Mouse (Mus musculus): ENCODE results near the gene Pik3c2a. TPM values are rescaled to one million over a fixed set of nuclear protein-coding genes. Genes with fewer than 3 reads are reported as not detected.
A peak's percentile ranks its signal among the peaks of the same experiment; 100 is the strongest.
"Not testable (repeated sequence)": the region's sequence is repeated elsewhere in the genome, so short reads cannot be mapped to it uniquely, and the experiment has no call there.

Pik3c2a gene
- polyA plus RNA-seq, 1 experiment from 2014 or later, result 17.2 TPM

DNA sequence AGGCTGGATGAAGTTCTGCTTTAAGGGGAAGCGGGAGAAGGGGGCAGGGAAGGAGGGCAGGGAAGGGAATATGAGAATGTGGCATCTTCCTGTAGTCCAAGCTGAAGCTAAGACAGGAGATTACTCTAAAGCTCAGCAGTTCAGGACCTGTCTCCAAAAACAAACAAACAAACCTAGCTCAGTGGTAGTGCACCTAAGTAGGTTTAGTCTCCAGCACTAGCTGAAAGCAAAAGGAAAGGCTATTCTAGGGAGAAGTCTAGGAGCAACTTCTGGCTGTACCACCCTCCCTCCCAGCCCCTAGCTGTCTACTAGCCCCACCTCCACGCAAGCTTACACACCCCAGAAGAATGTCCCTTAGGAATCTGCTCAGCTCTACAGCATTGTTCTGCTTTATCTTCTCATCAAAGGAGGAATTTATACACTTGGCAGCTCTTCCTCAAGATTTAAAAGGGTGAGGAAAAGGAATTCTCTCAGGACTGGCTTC lies 1.1 kb upstream of the Pik3c2a start:
- 0% methylated on average over 2 of the region's 2 CpGs for WGBS
- H3K27ac ChIP-seq (replicated peaks), result no peak overlapping the region
- ATAC-seq (replicated peaks), result no peak

DNA sequence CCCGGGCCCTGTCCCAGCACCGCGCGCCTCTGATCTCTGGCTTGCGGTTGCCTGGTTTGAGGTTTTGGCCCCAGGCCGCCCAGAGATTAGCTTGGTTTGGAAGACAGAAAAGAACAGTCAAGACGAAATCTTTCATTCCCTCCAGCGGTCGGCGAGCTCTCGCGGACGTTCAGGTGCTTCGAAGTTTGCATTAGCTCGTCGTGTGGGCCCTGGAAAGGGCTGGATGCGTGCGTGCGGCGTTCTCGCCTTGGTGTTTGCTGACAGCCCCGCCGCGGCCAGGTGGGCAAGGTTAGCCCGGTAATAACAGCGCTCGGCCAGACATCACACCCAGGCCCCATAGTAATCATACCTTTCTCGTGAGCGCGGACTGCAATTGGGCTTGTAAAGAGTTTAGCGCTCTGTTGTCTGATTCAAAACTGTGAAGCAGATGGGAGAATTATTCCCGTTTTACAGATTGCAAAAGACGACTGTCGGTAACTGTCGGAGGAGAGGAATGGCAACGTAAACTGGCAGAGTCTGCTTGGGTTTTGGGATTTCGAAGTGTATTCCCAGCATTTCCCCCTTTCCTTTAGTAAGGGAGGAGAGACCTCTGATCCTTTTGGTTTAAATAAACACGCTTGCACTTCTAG lies 562 bp upstream of the Pik3c2a start:
- H3K9ac ChIP-seq (replicated peaks), result peak overlapping the region; percentile 87
- peak overlapping the region; percentile 85 for H3K4me3 ChIP-seq
- no peaks in the 10 kb centered on the region for H3K9me3 ChIP-seq
- ATAC-seq (replicated peaks), result no peak; the same call in 1 of the 2 replicates
- WGBS, result under 1% methylated on average over 38 of the region's 38 CpGs
- peak overlapping the region; percentile 93 for H3K4me2 ChIP-seq (replicated peaks)
- H3K4me1 ChIP-seq, result peaks cover 23% of the 10 kb centered on the region
- H3K36me3 ChIP-seq, result no peaks in the 10 kb centered on the region
- H3K27ac ChIP-seq (replicated peaks), result peak overlapping the region; percentile 87
- no peaks in the 10 kb centered on the region for H3K27me3 ChIP-seq

More for the DNA sequence above, 1.1 kb upstream of the Pik3c2a start:
- peak overlapping the region; percentile 93 for H3K4me2 ChIP-seq (replicated peaks)
- no peaks in the 10 kb centered on the region for H3K36me3 ChIP-seq
- peak overlapping the region; percentile 85 for H3K4me3 ChIP-seq
- H3K9me3 ChIP-seq, result no peaks in the 10 kb centered on the region
- H3K4me1 ChIP-seq, result peaks cover 23% of the 10 kb centered on the region
- H3K9ac ChIP-seq (replicated peaks), result peak overlapping the region; percentile 87
- no peaks in the 10 kb centered on the region for H3K27me3 ChIP-seq

DNA sequence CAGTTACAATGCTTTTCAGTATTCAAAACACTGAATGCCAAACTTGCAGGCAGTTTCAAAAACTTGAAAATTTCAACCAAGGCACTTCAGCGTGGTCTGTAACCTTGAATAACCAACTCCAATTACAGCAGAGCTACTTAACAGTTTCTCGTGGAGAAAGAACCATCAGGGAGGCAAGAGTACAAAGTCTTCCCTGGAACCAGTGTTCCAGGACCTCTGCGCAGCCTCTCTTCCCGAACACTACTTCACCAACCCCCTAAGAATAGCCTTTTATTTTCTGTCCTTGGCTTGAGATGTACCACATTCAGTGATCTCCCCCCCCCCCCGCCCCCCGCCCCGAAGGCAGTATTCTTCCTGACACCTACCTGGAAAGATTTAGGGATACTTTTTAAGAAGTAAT lies 1.0 kb downstream of the Pik3c2a start:
- Histone ChIP-seq H3K36me3 (no peaks in the 10 kb centered on the region), H3K4me3 (peak overlapping the region; percentile 85), H3K4me2 (replicated peaks) (peak overlapping the region; percentile 93), H3K27me3 (no peaks in the 10 kb centered on the region), H3K9me3 (no peaks in the 10 kb centered on the region), H3K27ac (replicated peaks) (no peak overlapping the region), H3K9ac (replicated peaks) (peak overlapping the region; percentile 87), H3K4me1 (peaks cover 23% of the 10 kb centered on the region)
- no peak for ATAC-seq (replicated peaks)
- 0% methylated on average over 7 of the region's 7 CpGs for WGBS

DNA sequence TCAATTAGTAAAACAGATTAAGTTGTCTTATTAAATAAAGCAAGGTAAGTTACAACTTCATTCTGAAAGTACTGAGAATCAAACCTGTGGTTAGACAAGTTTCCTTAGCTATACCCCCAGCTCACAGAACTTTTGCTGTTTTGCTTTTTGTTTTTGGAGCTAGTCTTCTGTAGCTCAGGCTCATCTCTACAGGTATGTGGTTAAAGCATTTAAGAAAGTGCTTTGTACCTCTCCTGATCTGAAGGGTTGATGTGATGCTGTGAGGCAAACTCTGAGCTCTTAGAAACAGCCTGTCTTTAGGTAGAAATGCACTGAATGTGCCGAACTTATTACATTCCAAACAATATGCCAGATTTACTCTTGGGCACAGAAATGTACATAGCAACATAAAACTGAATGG lies 1.9 kb downstream of the Pik3c2a start:
- no peaks in the 10 kb centered on the region for H3K36me3 ChIP-seq
- WGBS, result 80% methylated on average over 1 of the region's 1 CpGs
- no peaks in the 10 kb centered on the region for H3K27me3 ChIP-seq
- no peak overlapping the region for H3K27ac ChIP-seq (replicated peaks)
- no peaks in the 10 kb centered on the region for H3K9me3 ChIP-seq
- no peak overlapping the region for H3K9ac ChIP-seq (replicated peaks)
- H3K4me2 ChIP-seq (replicated peaks), result no peak overlapping the region
- ATAC-seq (replicated peaks), result no peak
- peaks cover 23% of the 10 kb centered on the region for H3K4me1 ChIP-seq
- H3K4me3 ChIP-seq, result no peak overlapping the region

DNA sequence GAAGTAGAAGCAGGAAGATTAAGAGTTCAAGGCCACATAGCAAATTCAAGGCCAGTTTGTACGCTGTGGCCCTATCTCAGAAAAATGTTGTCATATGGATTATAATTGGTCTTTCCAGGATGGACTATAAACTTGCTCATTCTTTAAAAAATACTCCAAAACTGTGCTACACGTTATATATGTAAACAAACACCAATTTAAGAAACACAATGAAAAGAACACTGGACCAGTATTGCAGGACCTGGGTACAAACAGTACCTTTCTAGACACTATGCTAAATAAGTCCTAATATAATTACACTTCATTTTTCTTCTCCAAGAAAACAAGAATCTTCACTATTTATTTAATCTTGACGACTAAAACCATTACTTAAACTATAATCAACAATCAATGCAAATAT lies 11.6 kb downstream of the Pik3c2a start:
- no peak overlapping the region for H3K27ac ChIP-seq (replicated peaks)
- WGBS, result 92% methylated on average over 3 of the region's 3 CpGs
- no peak overlapping the region for H3K4me3 ChIP-seq
- H3K36me3 ChIP-seq, result no peaks in the 10 kb centered on the region
- H3K9ac ChIP-seq (replicated peaks), result no peak overlapping the region
- H3K4me2 ChIP-seq (replicated peaks), result no peak overlapping the region
- no peaks in the 10 kb centered on the region for H3K4me1 ChIP-seq
- no peaks in the 10 kb centered on the region for H3K9me3 ChIP-seq
- no peaks in the 10 kb centered on the region for H3K27me3 ChIP-seq
- no peak for ATAC-seq (replicated peaks)

DNA sequence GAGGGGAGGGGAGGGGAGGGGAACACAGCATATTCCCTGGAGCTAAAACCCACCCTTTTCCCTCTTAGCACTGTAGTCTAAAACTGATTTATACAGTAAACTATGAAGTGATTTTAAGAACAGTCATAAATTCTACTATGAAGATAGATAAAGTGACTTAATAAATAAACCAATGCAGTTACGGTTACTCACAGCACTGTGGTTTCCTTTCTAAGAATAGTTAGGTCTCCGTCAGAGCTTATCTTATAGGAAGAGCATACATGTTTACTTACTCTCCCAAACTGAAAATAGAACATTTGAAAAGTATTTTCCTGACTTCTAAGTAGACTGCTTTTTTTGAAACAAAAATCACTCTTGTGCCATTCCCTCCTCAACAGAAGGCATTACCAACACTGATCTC lies 12.3 kb downstream of the Pik3c2a start:
- H3K4me1 ChIP-seq, result no peaks in the 10 kb centered on the region

DNA sequence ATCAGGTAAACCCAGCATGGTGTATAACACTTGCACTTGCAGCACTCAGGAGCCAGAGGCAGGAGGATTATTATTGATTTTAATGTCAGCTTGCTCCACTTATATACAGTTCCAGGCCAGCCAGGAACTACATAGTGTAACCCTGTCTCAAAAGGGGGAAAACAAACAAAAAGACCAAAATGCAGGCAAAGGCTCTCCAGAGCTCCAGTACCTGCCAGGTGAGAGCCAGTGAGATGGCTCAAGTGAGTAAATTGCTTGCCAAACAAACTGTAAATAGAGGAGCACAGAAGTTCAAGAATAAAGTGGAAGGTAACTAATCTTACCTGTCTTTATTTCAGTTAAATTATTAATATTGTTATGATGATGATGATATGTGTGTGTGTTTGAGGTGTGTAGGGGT lies 16.0 kb downstream of the Pik3c2a start:
- ATAC-seq (replicated peaks), result no peak
- no peaks in the 10 kb centered on the region for H3K9me3 ChIP-seq
- no peak overlapping the region for H3K4me2 ChIP-seq (replicated peaks)
- no peak overlapping the region for H3K27ac ChIP-seq (replicated peaks)
- no peaks in the 10 kb centered on the region for H3K36me3 ChIP-seq
- no peak overlapping the region for H3K4me3 ChIP-seq
- H3K27me3 ChIP-seq, result no peaks in the 10 kb centered on the region
- no peak overlapping the region for H3K9ac ChIP-seq (replicated peaks)
- no peaks in the 10 kb centered on the region for H3K4me1 ChIP-seq

More for the DNA sequence above, 12.3 kb downstream of the Pik3c2a start:
- no peaks in the 10 kb centered on the region for H3K36me3 ChIP-seq
- no peak overlapping the region for H3K9ac ChIP-seq (replicated peaks)
- H3K9me3 ChIP-seq, result no peaks in the 10 kb centered on the region
- no peak overlapping the region for H3K4me2 ChIP-seq (replicated peaks)
- no peak overlapping the region for H3K4me3 ChIP-seq
- no peak overlapping the region for H3K27ac ChIP-seq (replicated peaks)
- 91% methylated on average over 2 of the region's 2 CpGs for WGBS
- no peak for ATAC-seq (replicated peaks)
- H3K27me3 ChIP-seq, result no peaks in the 10 kb centered on the region

DNA sequence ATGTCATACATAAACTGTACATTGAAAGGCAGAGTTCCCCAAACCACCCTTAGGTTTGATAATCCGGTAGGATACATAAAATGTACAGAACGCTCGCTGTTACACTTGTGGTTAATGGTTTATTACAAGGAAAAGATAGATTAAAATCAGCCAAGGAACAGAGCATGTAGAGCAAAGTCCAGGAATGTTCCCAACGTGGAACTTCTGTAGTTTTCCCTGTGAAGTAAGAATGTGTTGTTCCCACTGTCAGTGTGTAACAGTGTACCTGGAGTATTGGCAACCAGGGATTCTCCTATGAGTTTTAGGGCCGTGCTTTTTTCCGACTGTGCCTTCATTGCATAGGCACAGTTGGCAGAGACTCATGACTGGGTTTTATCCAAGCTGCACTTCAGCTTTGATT lies 17.5 kb downstream of the Pik3c2a start:
- Histone ChIP-seq H3K9me3 (no peaks in the 10 kb centered on the region), H3K4me2 (replicated peaks) (no peak overlapping the region), H3K9ac (replicated peaks) (no peak overlapping the region), H3K4me3 (no peak overlapping the region), H3K36me3 (no peaks in the 10 kb centered on the region), H3K27me3 (no peaks in the 10 kb centered on the region), H3K4me1 (no peaks in the 10 kb centered on the region), H3K27ac (replicated peaks) (no peak overlapping the region)
- ATAC-seq (replicated peaks), result no peak
- WGBS, result 80% methylated on average over 6 of the region's 6 CpGs

DNA sequence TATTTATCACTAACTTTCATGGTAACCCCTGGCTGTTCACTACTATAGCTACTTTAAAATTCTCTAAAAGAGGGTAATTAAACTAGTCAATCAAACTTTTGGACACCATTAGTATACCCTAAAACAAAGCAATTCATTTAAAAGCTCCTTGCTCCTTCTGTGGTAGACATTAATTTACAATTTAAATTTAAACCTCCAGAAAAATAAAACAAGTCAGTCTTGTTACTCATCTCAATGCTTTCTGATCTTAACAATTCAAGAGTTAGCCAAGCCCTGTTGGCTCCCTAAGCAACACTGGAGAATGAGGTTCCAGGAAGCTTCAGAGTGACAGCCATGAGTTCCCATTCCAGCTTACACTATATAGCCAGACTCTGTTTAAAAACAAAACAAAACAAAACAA lies 22.2 kb downstream of the Pik3c2a start:
- Histone ChIP-seq H3K27ac (replicated peaks) (no peak overlapping the region), H3K36me3 (peaks cover 10% of the 10 kb centered on the region), H3K4me2 (replicated peaks) (no peak overlapping the region), H3K9me3 (no peaks in the 10 kb centered on the region), H3K27me3 (no peaks in the 10 kb centered on the region), H3K4me3 (no peak overlapping the region), H3K9ac (replicated peaks) (no peak overlapping the region), H3K4me1 (no peaks in the 10 kb centered on the region)
- ATAC-seq (replicated peaks), result peak; percentile 60

DNA sequence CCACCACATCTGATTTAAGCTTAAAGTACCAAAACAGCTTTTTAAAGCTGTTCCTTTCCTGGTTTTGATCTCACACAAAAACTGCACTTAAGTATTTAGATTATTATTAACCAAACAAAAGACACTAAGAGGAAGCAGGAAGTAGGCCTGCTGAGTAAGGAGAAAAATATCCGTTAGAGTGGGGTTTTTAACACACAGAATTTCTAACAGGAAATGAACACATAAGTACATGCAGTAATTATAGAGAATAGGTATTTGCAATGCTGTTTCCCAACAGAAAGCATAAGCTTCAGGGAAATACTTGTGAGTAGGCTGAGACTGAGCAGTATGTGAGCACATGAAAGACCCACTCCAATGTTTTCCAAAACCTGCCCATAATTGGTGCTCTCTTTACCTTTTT lies 33.8 kb downstream of the Pik3c2a start:
- Histone ChIP-seq H3K9me3 (no peaks in the 10 kb centered on the region), H3K4me1 (no peaks in the 10 kb centered on the region), H3K9ac (replicated peaks) (no peak overlapping the region), H3K4me3 (no peak overlapping the region), H3K4me2 (replicated peaks) (no peak overlapping the region), H3K36me3 (peaks cover 5% of the 10 kb centered on the region; the same call in 1 of the 2 replicates), H3K27ac (replicated peaks) (no peak overlapping the region), H3K27me3 (no peaks in the 10 kb centered on the region)
- no peak for ATAC-seq (replicated peaks)
- WGBS, result 43% methylated on average over 1 of the region's 1 CpGs

DNA sequence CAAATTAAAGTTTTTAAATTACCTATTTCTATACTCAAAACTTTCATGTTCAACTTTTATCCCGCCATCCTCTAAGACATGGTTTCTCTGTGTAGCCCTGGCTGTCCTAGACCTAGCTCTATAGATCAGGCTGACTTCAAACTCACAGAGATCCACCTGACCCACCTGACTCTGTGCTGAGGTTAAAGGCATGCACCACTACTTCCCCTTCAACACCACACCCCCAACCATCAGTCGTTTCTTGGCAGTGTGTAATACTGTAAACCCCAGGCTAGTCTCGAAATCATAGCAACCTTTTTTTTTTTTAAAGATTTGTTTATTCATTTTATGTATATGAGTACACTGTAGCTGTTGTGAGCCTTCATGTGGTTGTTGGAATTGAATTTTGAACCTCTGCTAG lies 50.9 kb downstream of the Pik3c2a start:
- Histone ChIP-seq H3K4me3 (no peak overlapping the region), H3K27ac (replicated peaks) (no peak overlapping the region), H3K9me3 (no peaks in the 10 kb centered on the region), H3K27me3 (no peaks in the 10 kb centered on the region), H3K4me1 (no peaks in the 10 kb centered on the region), H3K4me2 (replicated peaks) (no peak overlapping the region), H3K36me3 (no peaks in the 10 kb centered on the region; the same call in 1 of the 2 replicates), H3K9ac (replicated peaks) (no peak overlapping the region)
- 93% methylated on average over 3 of the region's 3 CpGs for WGBS
- no peak for ATAC-seq (replicated peaks)

DNA sequence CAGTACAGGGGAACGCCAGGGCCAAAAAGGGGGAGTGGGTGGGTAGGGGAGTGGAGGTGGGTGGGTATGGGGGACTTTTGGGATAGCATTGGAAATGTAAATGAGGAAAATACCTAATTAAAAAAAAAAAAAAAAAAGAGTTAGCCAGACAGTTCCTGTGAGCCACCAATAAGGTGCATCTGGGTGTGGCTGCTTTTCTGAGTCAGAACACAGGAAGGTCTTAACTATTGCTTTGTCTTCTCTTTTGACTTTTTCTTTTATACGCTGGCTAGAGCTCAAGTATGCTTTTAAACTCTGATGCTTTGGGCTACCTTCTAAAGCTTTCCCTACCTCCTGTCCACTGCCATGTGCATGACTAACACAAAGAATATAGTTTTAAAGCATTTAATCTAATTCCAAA lies 55.9 kb downstream of the Pik3c2a start:
- not testable (repeated sequence) for H3K36me3 ChIP-seq; H3K4me3 ChIP-seq; H3K9ac ChIP-seq (replicated peaks); H3K4me1 ChIP-seq; H3K4me2 ChIP-seq (replicated peaks); H3K9me3 ChIP-seq; ATAC-seq (replicated peaks); H3K27ac ChIP-seq (replicated peaks); H3K27me3 ChIP-seq
- WGBS, result 94% methylated on average over 2 of the region's 2 CpGs

DNA sequence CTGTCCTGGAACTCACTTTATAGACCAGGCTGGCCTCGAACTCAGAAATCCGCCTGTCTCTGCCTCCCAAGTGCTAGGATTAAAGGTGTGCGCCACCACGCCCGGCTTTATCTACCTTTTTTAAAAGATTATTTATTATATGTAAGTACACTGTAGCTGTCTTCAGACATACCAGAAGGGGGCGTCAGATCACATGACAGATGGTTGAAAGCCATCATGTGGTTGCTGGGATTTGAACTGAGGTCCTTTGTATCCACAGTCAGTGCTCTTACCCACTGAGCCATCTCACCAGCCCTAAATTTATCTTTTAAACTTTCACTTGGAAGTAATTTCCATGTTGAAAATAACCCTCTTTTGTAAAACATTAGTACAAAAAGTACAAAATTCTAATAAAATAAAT lies 64.1 kb downstream of the Pik3c2a start:
- peaks cover 15% of the 10 kb centered on the region for H3K36me3 ChIP-seq
- H3K27ac ChIP-seq (replicated peaks); H3K9ac ChIP-seq (replicated peaks); ATAC-seq (replicated peaks); H3K4me3 ChIP-seq; H3K27me3 ChIP-seq; H3K4me1 ChIP-seq; H3K9me3 ChIP-seq; H3K4me2 ChIP-seq (replicated peaks): not testable (repeated sequence)
- 95% methylated on average over 6 of the region's 6 CpGs for WGBS

All from forebrain, embryonic 15.5 days (tissue).